Comparison of ENCODE assay signal across 8 mouse cellular contexts in the genomic region with DNA sequence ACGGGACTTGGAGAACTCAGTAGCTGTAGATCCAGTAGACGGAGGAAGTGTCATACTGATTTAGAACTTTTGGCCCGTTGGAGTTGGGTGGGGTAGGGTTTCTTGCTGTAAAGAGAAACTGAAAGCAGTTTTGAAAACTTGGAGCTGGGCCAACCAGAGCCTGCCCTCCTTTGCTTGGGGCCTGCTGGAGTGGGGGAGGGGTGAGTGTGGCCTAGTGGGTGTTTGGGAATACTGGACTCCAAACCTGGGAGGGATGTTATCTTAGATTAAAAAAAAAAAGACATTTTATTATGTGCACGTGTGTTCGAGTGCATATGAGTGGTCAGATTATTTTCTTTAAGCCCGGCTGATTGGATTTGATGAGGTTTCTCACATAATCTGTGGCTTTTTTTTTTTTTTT. TPM values are rescaled to one million over a fixed set of nuclear protein-coding genes. Genes with fewer than 3 reads are reported as not detected.
DNase-seq lines count a peak whose midpoint lies in the region; ATAC-seq lines count a peak whose summit lies in the region.

No protein-coding gene starts in this region.

- no peak overlapping the region for H3K9ac ChIP-seq in embryonic facial prominence, embryonic 11.5 days (replicated peaks; ENCODE audit: low read length)
- peak overlapping the region; percentile 54; the same call in 1 of the 2 replicates for H3K9ac ChIP-seq in heart, embryonic 12.5 days
- H3K9ac ChIP-seq in kidney, embryonic 16.5 days (replicated peaks; ENCODE audit: low read length): no peak overlapping the region
- H3K9ac ChIP-seq in lung, embryonic 15.5 days: no peak overlapping the region

- no peaks in the 10 kb centered on the region for H3K27me3 ChIP-seq in embryonic facial prominence, embryonic 11.5 days (ENCODE audit: control insufficient read depth, insufficient read depth, low read length)
- no peaks in the 10 kb centered on the region for H3K27me3 ChIP-seq in heart, embryonic 12.5 days (replicated peaks)
- H3K27me3 ChIP-seq in kidney, embryonic 16.5 days (ENCODE audit: insufficient read depth, low read length): no peaks in the 10 kb centered on the region
- no peaks in the 10 kb centered on the region for H3K27me3 ChIP-seq in lung, embryonic 15.5 days

- no peak overlapping the region for H3K4me3 ChIP-seq in embryonic facial prominence, embryonic 11.5 days (ENCODE audit: low read depth, low read length)
- H3K4me3 ChIP-seq in heart, embryonic 12.5 days: peak overlapping the region; percentile 24
- no peak overlapping the region for H3K4me3 ChIP-seq in kidney, embryonic 16.5 days (ENCODE audit: low read length)
- H3K4me3 ChIP-seq in lung, embryonic 15.5 days: peak overlapping the region; percentile 9

- no peak overlapping the region for H3K27ac ChIP-seq in embryonic facial prominence, embryonic 11.5 days (replicated peaks; ENCODE audit: low read depth, low read length)
- peak overlapping the region; percentile 90 for H3K27ac ChIP-seq in heart, embryonic 12.5 days (ENCODE audit: poor library complexity, severe bottlenecking)
- 0 out of 2 replicates have a peak overlapping the region, but pooled peaks have one; percentile 12 for H3K27ac ChIP-seq in kidney, embryonic 16.5 days (ENCODE audit: low read length)
- peak overlapping the region; percentile 26 for H3K27ac ChIP-seq in lung, embryonic 15.5 days

- ATAC-seq in CD4-positive, CD25-positive, alpha-beta regulatory T cell, adult 4 months: peak; percentile 55
- peak; percentile 55 for ATAC-seq in activated CD4-positive, CD25-positive, alpha-beta regulatory T cell, adult 4 months
- ATAC-seq in embryonic facial prominence, embryonic 11.5 days (replicated peaks; ENCODE audit: insufficient number of reproducible peaks, low FRiP score, low TSS enrichment, low read depth): no peak
- no peak for ATAC-seq in heart, embryonic 12.5 days (ENCODE audit: insufficient number of reproducible peaks, low FRiP score)
- no peak for ATAC-seq in kidney, embryonic 16.5 days (ENCODE audit: low FRiP score, low TSS enrichment)
- ATAC-seq in lung, embryonic 15.5 days (ENCODE audit: borderline replicate concordance, extremely low read depth, low FRiP score, low TSS enrichment): no peak

- 54% methylated on average over 6 of the region's 6 CpGs for WGBS in embryonic facial prominence, embryonic 11.5 days
- WGBS in heart, embryonic 12.5 days: 27% methylated on average over 6 of the region's 6 CpGs
- WGBS in kidney, embryonic 16.5 days: 25% methylated on average over 6 of the region's 6 CpGs
- 11% methylated on average over 6 of the region's 6 CpGs for WGBS in lung, embryonic 15.5 days

- no peaks in the 10 kb centered on the region for H3K36me3 ChIP-seq in embryonic facial prominence, embryonic 11.5 days (replicated peaks; ENCODE audit: control insufficient read depth, insufficient read depth, low read depth, low read length)
- H3K36me3 ChIP-seq in heart, embryonic 12.5 days: no peaks in the 10 kb centered on the region
- no peaks in the 10 kb centered on the region for H3K36me3 ChIP-seq in kidney, embryonic 16.5 days (ENCODE audit: insufficient read depth, low read length)
- no peaks in the 10 kb centered on the region for H3K36me3 ChIP-seq in lung, embryonic 15.5 days

- DNase-seq in embryonic facial prominence, embryonic 11.5 days (ENCODE audit: low spot score): peak; percentile 25
- peak; percentile 64 for DNase-seq in ovary, postnatal 36 days (ENCODE audit: low spot score)
- peak; percentile 73 for DNase-seq in urinary bladder, postnatal 25 days (ENCODE audit: low spot score)

- no peaks in the 10 kb centered on the region for H3K4me1 ChIP-seq in embryonic facial prominence, embryonic 11.5 days (ENCODE audit: control insufficient read depth, insufficient read depth, low read length)
- peaks cover 42% of the 10 kb centered on the region for H3K4me1 ChIP-seq in heart, embryonic 12.5 days (replicated peaks)
- H3K4me1 ChIP-seq in kidney, embryonic 16.5 days (ENCODE audit: insufficient read depth, low read length): peaks cover 27% of the 10 kb centered on the region
- peaks cover 30% of the 10 kb centered on the region for H3K4me1 ChIP-seq in lung, embryonic 15.5 days

- no peak overlapping the region for H3K4me2 ChIP-seq in embryonic facial prominence, embryonic 11.5 days (ENCODE audit: low read depth, low read length)
- H3K4me2 ChIP-seq in heart, embryonic 12.5 days: peak overlapping the region; percentile 64
- H3K4me2 ChIP-seq in kidney, embryonic 16.5 days (replicated peaks; ENCODE audit: low read depth, low read length): peak overlapping the region; percentile 39
- peak overlapping the region; percentile 98 for H3K4me2 ChIP-seq in lung, embryonic 15.5 days

- H3K9me3 ChIP-seq in embryonic facial prominence, embryonic 11.5 days (replicated peaks; ENCODE audit: control insufficient read depth, low read length): no peaks in the 10 kb centered on the region
- H3K9me3 ChIP-seq in heart, embryonic 12.5 days (replicated peaks): no peaks in the 10 kb centered on the region
- H3K9me3 ChIP-seq in kidney, embryonic 16.5 days (ENCODE audit: low read length): no peaks in the 10 kb centered on the region
- no peaks in the 10 kb centered on the region for H3K9me3 ChIP-seq in lung, embryonic 15.5 days

RNA-seq across cellular contexts. Expression of a gene that starts 3.2 kb away (rescaled TPM):
- 10 to 100 TPM; 18.7 to 31.5 TPM for polyA plus RNA-seq in CD4-positive, CD25-positive, alpha-beta regulatory T cell, adult 4 months (2017; shearing (Covaris generic))
- polyA plus RNA-seq in activated CD4-positive, CD25-positive, alpha-beta regulatory T cell, adult 4 months (2017; shearing (Covaris generic)): 10 to 100 TPM; 12.1 to 22.0 TPM
- polyA plus RNA-seq in embryonic facial prominence, embryonic 11.5 days (2014; fragmentation: Nextera tagmentation; extraction: Ambion mirVana): 2.5 and 3.9 TPM in 2 replicates
- 9.9 and 14.0 TPM in 2 replicates for polyA plus RNA-seq in heart, embryonic 12.5 days (2016; fragmentation: Nextera tagmentation; extraction: Ambion mirVana)
- 3.8 and 3.9 TPM in 2 replicates for polyA plus RNA-seq in kidney, embryonic 16.5 days (2015; fragmentation: Nextera tagmentation; extraction: Ambion mirVana)
- 5.6 and 6.4 TPM in 2 replicates for polyA plus RNA-seq in lung, embryonic 15.5 days (2015; fragmentation: Nextera tagmentation; extraction: Ambion mirVana)

RNA-seq across cellular contexts. Expression of a gene that starts 30.6 kb away (rescaled TPM):
- 1 to 10 TPM in 1 of 2 experiments, under 1 TPM in 1; 0.60 to 1.2 TPM for polyA plus RNA-seq in CD4-positive, CD25-positive, alpha-beta regulatory T cell, adult 4 months (2017; shearing (Covaris generic))
- polyA plus RNA-seq in activated CD4-positive, CD25-positive, alpha-beta regulatory T cell, adult 4 months (2017; shearing (Covaris generic)): 1 to 10 TPM in 1 of 2 experiments, under 1 TPM in 1; 0.47 to 1.2 TPM
- polyA plus RNA-seq in embryonic facial prominence, embryonic 11.5 days (2014; fragmentation: Nextera tagmentation; extraction: Ambion mirVana): 0.21 and 0.42 TPM in 2 replicates
- polyA plus RNA-seq in heart, embryonic 12.5 days (2016; fragmentation: Nextera tagmentation; extraction: Ambion mirVana): 0.19 and 0.23 TPM in 2 replicates
- polyA plus RNA-seq in kidney, embryonic 16.5 days (2015; fragmentation: Nextera tagmentation; extraction: Ambion mirVana): 0.30 and 0.37 TPM in 2 replicates
- 0.24 and 0.26 TPM in 2 replicates for polyA plus RNA-seq in lung, embryonic 15.5 days (2015; fragmentation: Nextera tagmentation; extraction: Ambion mirVana)

Comparison
In these comparisons a context has a peak if more than half of its experiments do, and no peak if none do; other contexts are left out.
1. ATAC-seq: peak in CD4-positive, CD25-positive, alpha-beta regulatory T cell, adult 4 months (single experiment) and activated CD4-positive, CD25-positive, alpha-beta regulatory T cell, adult 4 months (single experiment); none in embryonic facial prominence, embryonic 11.5 days (single experiment), heart, embryonic 12.5 days (single experiment), kidney, embryonic 16.5 days (single experiment) and lung, embryonic 15.5 days (single experiment).
2. H3K4me3 ChIP-seq: peak in heart, embryonic 12.5 days (single experiment) and lung, embryonic 15.5 days (single experiment); none in embryonic facial prominence, embryonic 11.5 days (single experiment) and kidney, embryonic 16.5 days (single experiment).
3. Peak in every context shown above with its lines, with median percentiles within 50 percentile points of each other: DNase-seq.